Mouse (Mus musculus) embryonic facial prominence, embryonic 11.5 days (tissue): ENCODE measurements around the gene Fmnl2. TPM values are rescaled to one million over a fixed set of nuclear protein-coding genes. Genes with fewer than 3 reads are reported as not detected.

Experiments used
- ATAC-seq: fragments of 200-750 bp; cut with Nextera tagmentation; replicated peaks from 2 replicates; pipeline ENCODE4 v1.8.0; 2017; ENCODE audit warnings: low read depth; ENCODE audit not compliant: insufficient number of reproducible peaks, low FRiP score, low TSS enrichment
- DNase-seq: peaks from one replicate; pipeline ENCODE4 v3.0.0-alpha.2; 2015; ENCODE audit warnings: low spot score
- H3K27ac ChIP-seq: fragments of 300-500 bp; sonication (generic); replicated peaks from 2 replicates; pipeline ENCODE4 v1.5.1; 2014; ENCODE audit warnings: mild to moderate bottlenecking, low read depth, low read length, control low read depth
- H3K27me3 ChIP-seq: fragments of 300-500 bp; sonication (generic); 2 replicates; pipeline ENCODE4 v1.6.1; 2014; ENCODE audit warnings: mild to moderate bottlenecking, low read length, moderate library complexity, mixed read lengths; ENCODE audit not compliant: control insufficient read depth, insufficient read depth
- H3K36me3 ChIP-seq: fragments of 300-500 bp; sonication (generic); replicated peaks from 2 replicates; pipeline ENCODE4 v1.6.1; 2014; ENCODE audit warnings: low read depth, mild to moderate bottlenecking, low read length, moderate library complexity, mixed read lengths; ENCODE audit not compliant: control insufficient read depth, insufficient read depth
- H3K4me1 ChIP-seq: fragments of 300-500 bp; sonication (generic); 2 replicates; pipeline ENCODE4 v1.6.1; 2014; ENCODE audit warnings: low read length, mixed read lengths; ENCODE audit not compliant: control insufficient read depth, insufficient read depth
- H3K4me2 ChIP-seq: fragments of 300-500 bp; sonication (generic); 2 replicates; pipeline ENCODE4 v1.6.1; 2014; ENCODE audit warnings: low read depth, mild to moderate bottlenecking, control low read depth, low read length, moderate library complexity
- H3K4me3 ChIP-seq: fragments of 300-500 bp; sonication (generic); 2 replicates; pipeline ENCODE4 v1.5.1; 2014; ENCODE audit warnings: low read depth, low read length, control low read depth
- H3K9ac ChIP-seq: fragments of 300-500 bp; sonication (generic); replicated peaks from 2 replicates; pipeline ENCODE4 v1.6.1; 2014; ENCODE audit warnings: mild to moderate bottlenecking, control low read depth, low read length
- H3K9me3 ChIP-seq: fragments of 300-500 bp; sonication (generic); replicated peaks from 2 replicates; pipeline ENCODE4 v1.6.1; 2016; ENCODE audit warnings: mild to moderate bottlenecking, low read length, inconsistent platforms, mixed read lengths; ENCODE audit not compliant: control insufficient read depth
- WGBS: fragments of 180-500 bp; shearing (Covaris S2); extraction: QIAGEN DNeasy Blood & Tissue Kit; methylation state at CpG from one replicate; pipeline ENCODE4 v1.1.7; 2014; 5-methylcytosine and 5-hydroxymethylcytosine counted together
- polyA plus RNA-seq: library from polyadenylated mRNA; unstranded; fragments of >200 nt; fragmentation: Nextera tagmentation; extraction: Ambion mirVana; gene quantifications from 2 replicates; pipeline ENCODE4 v1.2.1, GENCODE M21; 2014

The Fmnl2 gene
- polyA plus RNA-seq, 1 experiment from 2014 or later: 10.8 TPM

DNA sequence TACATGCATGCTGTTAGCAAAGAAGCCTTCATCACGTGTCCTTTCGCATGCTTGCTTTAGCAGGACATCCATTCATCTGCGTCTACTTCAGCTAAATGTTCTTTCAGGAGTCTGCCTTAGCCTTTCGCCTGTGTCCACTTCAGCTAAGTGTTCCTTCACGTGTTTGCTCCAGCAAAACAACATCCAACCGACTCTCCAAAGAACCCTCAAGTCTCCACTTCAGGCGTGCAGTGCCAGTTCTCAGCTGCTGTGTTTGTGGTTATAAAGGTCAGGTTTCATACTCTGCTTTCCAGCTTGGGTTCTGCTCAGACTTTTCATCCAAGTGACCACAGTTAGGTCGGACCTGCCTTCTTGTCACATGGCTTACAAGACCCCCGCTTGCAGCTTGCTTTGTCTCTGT lies 10.1 kb downstream of the Fmnl2 start:
- H3K4me3 ChIP-seq: no peak overlapping the region
- 93% methylated on average over 9 of the region's 9 CpGs for WGBS
- H3K9ac ChIP-seq: no peak overlapping the region
- peaks cover 6% of the 10 kb centered on the region for H3K36me3 ChIP-seq
- no peak for ATAC-seq
- no peak for DNase-seq
- no peaks in the 10 kb centered on the region for H3K27me3 ChIP-seq
- H3K4me1 ChIP-seq: no peaks in the 10 kb centered on the region
- H3K9me3 ChIP-seq: no peaks in the 10 kb centered on the region
- H3K27ac ChIP-seq: no peak overlapping the region
- no peak overlapping the region for H3K4me2 ChIP-seq

GRCm38 (mm10) chr2:52868181-52868580 lies 10.5 kb downstream of the Fmnl2 start:
- Histone ChIP-seq H3K4me1 (no peaks in the 10 kb centered on the region), H3K27ac (no peak overlapping the region), H3K9ac (no peak overlapping the region), H3K4me2 (no peak overlapping the region), H3K9me3 (no peaks in the 10 kb centered on the region), H3K4me3 (no peak overlapping the region), H3K27me3 (no peaks in the 10 kb centered on the region), H3K36me3 (peaks cover 6% of the 10 kb centered on the region)
- DNase-seq: no peak
- no peak for ATAC-seq
- WGBS: 83% methylated on average over 5 of the region's 5 CpGs

GRCm38 (mm10) chr2:52872636-52873035 lies 15.0 kb downstream of the Fmnl2 start:
- H3K27me3 ChIP-seq: no peaks in the 10 kb centered on the region
- H3K36me3 ChIP-seq: peaks cover 4% of the 10 kb centered on the region
- H3K9me3 ChIP-seq: no peaks in the 10 kb centered on the region
- H3K4me3 ChIP-seq: no peak overlapping the region
- H3K4me2 ChIP-seq: no peak overlapping the region
- H3K4me1 ChIP-seq: peaks cover 5% of the 10 kb centered on the region
- ATAC-seq (no peak), DNase-seq (no peak)
- H3K9ac ChIP-seq: no peak overlapping the region
- 50% methylated on average over 5 of the region's 5 CpGs for WGBS
- H3K27ac ChIP-seq: no peak overlapping the region

DNA sequence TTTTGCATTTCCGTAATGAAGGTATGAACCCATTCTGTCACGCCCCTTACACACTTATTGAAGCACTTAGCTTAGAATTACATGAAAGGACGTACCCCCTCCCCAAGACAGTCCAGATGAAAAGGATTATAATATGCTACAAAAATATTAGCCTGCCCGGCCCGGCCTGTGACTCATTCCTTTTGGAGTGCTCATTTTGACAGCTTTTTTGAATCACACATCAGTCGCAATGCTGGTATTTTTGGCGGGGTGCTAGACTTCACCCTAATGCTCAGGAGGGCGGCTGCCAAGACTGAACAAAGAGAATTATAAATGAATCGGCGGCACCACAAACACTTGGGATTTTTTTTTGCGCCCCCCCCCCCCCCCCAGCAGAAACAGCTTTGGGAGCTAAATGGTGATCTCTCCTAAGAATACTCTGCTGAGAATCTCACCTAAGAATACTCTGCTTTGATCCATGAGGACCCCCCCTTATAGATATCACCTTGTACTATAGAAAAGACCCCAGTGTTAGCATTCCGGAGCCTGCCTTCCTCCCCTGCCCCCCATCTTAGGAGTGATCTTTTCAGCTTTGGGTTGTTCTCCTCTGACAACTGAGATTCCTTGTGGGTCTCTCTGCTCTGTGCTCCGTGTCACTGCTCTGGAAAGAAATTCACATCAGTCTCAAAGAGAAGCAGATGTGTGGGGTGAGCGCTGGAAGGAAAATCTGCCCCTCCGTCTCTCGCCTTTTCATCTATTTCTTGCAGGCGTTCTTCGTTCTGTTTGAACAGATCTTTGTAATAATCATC lies 15.8 kb downstream of the Fmnl2 start:
- DNase-seq (peak; percentile 57), ATAC-seq (0 out of 2 replicates have a peak, but pooled peaks have one; percentile 10)
- H3K27ac ChIP-seq: no peak overlapping the region; the same call in 1 of the 2 replicates
- WGBS: 48% methylated on average over 18 of the region's 18 CpGs
- no peaks in the 10 kb centered on the region for H3K9me3 ChIP-seq
- peaks cover 5% of the 10 kb centered on the region for H3K4me1 ChIP-seq
- H3K4me2 ChIP-seq: no peak overlapping the region
- H3K9ac ChIP-seq: no peak overlapping the region
- H3K36me3 ChIP-seq: no peaks in the 10 kb centered on the region
- no peaks in the 10 kb centered on the region for H3K27me3 ChIP-seq
- no peak overlapping the region for H3K4me3 ChIP-seq

- Histone ChIP-seq H3K4me2 (no peak overlapping the region), H3K4me1 (peaks cover 5% of the 10 kb centered on the region), H3K4me3 (no peak overlapping the region), H3K9me3 (no peaks in the 10 kb centered on the region), H3K36me3 (no peaks in the 10 kb centered on the region), H3K27me3 (no peaks in the 10 kb centered on the region), H3K9ac (no peak overlapping the region), H3K27ac (no peak overlapping the region)
- ATAC-seq: no peak
- DNase-seq: no peak
Measured at GRCm38 (mm10) chr2:52874721-52875120, 17.1 kb downstream of the Fmnl2 start.

DNA sequence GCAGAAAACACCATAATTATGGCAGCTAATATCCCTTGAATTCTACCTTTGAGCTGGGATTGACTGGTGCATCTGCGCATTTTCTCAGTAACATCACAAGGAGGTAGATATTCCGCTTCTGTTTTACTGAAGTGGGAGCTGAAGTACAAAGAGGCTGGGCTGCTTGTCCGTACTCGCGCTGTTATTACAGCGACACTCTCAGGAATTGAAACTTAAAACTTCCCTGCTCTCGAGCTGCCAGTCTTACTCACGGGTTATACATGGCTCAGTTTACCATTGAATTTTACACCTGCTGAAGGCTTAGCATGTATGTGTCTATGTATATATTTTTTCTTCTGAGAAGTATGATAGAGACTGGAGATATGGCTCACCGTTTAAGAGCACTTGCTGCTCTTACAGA lies 18.1 kb downstream of the Fmnl2 start:
- no peaks in the 10 kb centered on the region for H3K36me3 ChIP-seq
- no peak for ATAC-seq
- H3K4me3 ChIP-seq: no peak overlapping the region
- H3K27me3 ChIP-seq: no peaks in the 10 kb centered on the region
- no peak overlapping the region for H3K9ac ChIP-seq
- peaks cover 5% of the 10 kb centered on the region for H3K4me1 ChIP-seq
- peak; percentile 27 for DNase-seq
- 62% methylated on average over 9 of the region's 9 CpGs for WGBS
- no peak overlapping the region for H3K4me2 ChIP-seq
- H3K27ac ChIP-seq: no peak overlapping the region
- no peaks in the 10 kb centered on the region for H3K9me3 ChIP-seq

DNA sequence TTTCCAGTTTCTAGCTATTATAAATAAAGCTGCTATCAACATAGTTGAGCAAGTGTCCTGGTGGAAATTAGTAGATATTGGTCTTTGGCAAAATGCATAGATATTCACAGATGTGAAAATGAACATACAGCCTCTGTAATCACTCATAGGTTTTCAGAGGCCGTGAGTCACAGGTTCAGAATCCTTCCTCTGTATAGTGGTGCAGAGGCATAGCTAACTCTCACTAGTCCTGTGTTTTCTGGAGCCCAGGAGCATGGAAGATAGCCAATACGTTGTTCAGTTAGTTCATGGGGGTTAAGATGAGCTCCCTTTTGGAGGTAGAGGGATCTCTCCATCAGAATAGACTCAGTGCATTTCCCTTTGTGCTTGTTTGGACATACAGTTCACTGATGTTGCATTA lies 25.7 kb downstream of the Fmnl2 start:
- no peaks in the 10 kb centered on the region for H3K9me3 ChIP-seq
- ATAC-seq: no peak
- 93% methylated on average over 2 of the region's 2 CpGs for WGBS

GRCm38 (mm10) chr2:52884082-52884481 lies 26.4 kb downstream of the Fmnl2 start:
- DNase-seq (no peak), ATAC-seq (no peak)
- Histone ChIP-seq H3K9me3 (no peaks in the 10 kb centered on the region), H3K9ac (no peak overlapping the region), H3K4me3 (no peak overlapping the region), H3K4me1 (no peaks in the 10 kb centered on the region), H3K27ac (no peak overlapping the region), H3K4me2 (no peak overlapping the region), H3K36me3 (no peaks in the 10 kb centered on the region), H3K27me3 (no peaks in the 10 kb centered on the region)
- WGBS: 76% methylated on average over 4 of the region's 4 CpGs

More for the DNA sequence above, 25.7 kb downstream of the Fmnl2 start:
- Histone ChIP-seq H3K4me3 (no peak overlapping the region), H3K27ac (no peak overlapping the region), H3K27me3 (no peaks in the 10 kb centered on the region), H3K36me3 (no peaks in the 10 kb centered on the region), H3K4me2 (no peak overlapping the region), H3K4me1 (no peaks in the 10 kb centered on the region), H3K9ac (no peak overlapping the region)
- DNase-seq: no peak
